Mouse (Mus musculus): ENCODE measurements around the gene Gm38394. TPM values are rescaled to one million over a fixed set of nuclear protein-coding genes. Genes with fewer than 3 reads are reported as not detected.

Gm38394 gene
- polyA plus RNA-seq, 1 experiment: 81.1 TPM

DNA sequence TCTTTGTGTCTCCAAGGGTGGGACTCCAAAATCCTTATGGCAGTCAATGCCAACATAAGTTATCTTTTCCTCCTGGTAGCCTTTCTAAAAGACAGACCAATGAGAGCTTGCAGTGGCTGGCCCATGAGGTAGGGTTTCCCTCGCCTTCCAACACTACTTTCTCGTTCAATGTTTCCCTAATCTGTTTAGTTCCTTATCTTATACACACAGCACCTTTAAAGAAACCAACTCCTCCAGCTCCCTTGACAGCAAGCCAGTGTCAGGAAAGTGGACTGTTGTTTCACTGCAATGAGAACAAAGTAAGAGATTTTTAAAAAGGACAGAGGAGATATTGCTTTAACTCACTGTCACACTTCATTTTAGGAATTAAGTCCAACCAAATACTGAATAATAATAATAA lies 43.2 kb downstream of the Gm38394 start:
- H3K27ac ChIP-seq (ENCODE audit: insufficient read depth, low read length): no peak overlapping the region
- TF ChIP-seq EP300 (IDR thresholded peaks at IDR 0.05; ENCODE audit: insufficient read depth, low read depth, low read length) (no peak), POLR2A (IDR thresholded peaks at IDR 0.05; ENCODE audit: insufficient read depth, low read length) (no peak), CTCF (IDR thresholded peaks at IDR 0.05; ENCODE audit: low read depth, low read length) (no peak)
- H3K27me3 ChIP-seq (ENCODE audit: control insufficient read depth, insufficient read depth, low read length, poor library complexity, severe bottlenecking): no peaks in the 10 kb centered on the region
- peaks cover 2% of the 10 kb centered on the region for H3K4me1 ChIP-seq (ENCODE audit: control insufficient read depth, insufficient read depth, low read length)
- peaks cover 26% of the 10 kb centered on the region for H3K36me3 ChIP-seq (ENCODE audit: control insufficient read depth, insufficient read depth, low read length, poor library complexity, severe bottlenecking)
- H3K9me3 ChIP-seq (replicated peaks; ENCODE audit: control insufficient read depth, insufficient read depth, low read length, poor library complexity, severe bottlenecking): no peaks in the 10 kb centered on the region
- no peak overlapping the region for H3K9ac ChIP-seq (ENCODE audit: low read depth, poor library complexity, severe bottlenecking)
- no peak overlapping the region for H3K4me3 ChIP-seq (ENCODE audit: low read depth, low read length)

GRCm38 (mm10) chr1:133613817-133614216 lies 47.3 kb downstream of the Gm38394 start:
- Histone ChIP-seq H3K36me3 (ENCODE audit: control insufficient read depth, insufficient read depth, low read length, poor library complexity, severe bottlenecking) (no peaks in the 10 kb centered on the region), H3K4me1 (ENCODE audit: control insufficient read depth, insufficient read depth, low read length) (peaks cover 2% of the 10 kb centered on the region), H3K27me3 (ENCODE audit: control insufficient read depth, insufficient read depth, low read length, poor library complexity, severe bottlenecking) (no peaks in the 10 kb centered on the region), H3K4me3 (ENCODE audit: low read depth, low read length) (no peak overlapping the region), H3K27ac (ENCODE audit: insufficient read depth, low read length) (no peak overlapping the region), H3K9ac (ENCODE audit: low read depth, poor library complexity, severe bottlenecking) (no peak overlapping the region), H3K9me3 (replicated peaks; ENCODE audit: control insufficient read depth, insufficient read depth, low read length, poor library complexity, severe bottlenecking) (no peaks in the 10 kb centered on the region)
- TF ChIP-seq CTCF (IDR thresholded peaks at IDR 0.05; ENCODE audit: low read depth, low read length) (peak; percentile 34), EP300 (IDR thresholded peaks at IDR 0.05; ENCODE audit: insufficient read depth, low read depth, low read length) (no peak)

DNA sequence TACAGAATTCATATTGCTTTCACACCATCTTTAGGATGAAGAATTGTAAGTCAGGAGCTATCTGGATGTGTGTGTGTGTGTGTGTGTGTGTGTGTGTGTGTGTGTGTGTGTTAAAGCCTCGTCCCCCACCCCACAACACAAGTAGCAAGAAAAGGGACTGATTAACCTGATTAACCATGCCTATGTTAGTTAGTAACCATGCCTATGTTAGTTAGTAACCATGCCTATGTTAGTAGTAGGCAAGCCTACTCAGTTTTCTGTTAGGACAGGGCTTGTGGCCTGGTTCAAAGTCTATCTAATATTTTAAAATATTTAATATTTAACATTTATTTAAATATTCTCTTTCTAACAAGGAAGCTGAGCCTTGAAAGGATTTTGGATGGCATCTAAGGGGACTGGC lies 49.7 kb downstream of the Gm38394 start:
- no peak overlapping the region for H3K4me3 ChIP-seq (ENCODE audit: low read depth, low read length)
- H3K9ac ChIP-seq (ENCODE audit: low read depth, poor library complexity, severe bottlenecking): no peak overlapping the region
- TF ChIP-seq POLR2A (IDR thresholded peaks at IDR 0.05; ENCODE audit: insufficient read depth, low read length) (no peak), CTCF (IDR thresholded peaks at IDR 0.05; ENCODE audit: low read depth, low read length) (no peak), EP300 (IDR thresholded peaks at IDR 0.05; ENCODE audit: insufficient read depth, low read depth, low read length) (no peak)
- H3K27me3 ChIP-seq (ENCODE audit: control insufficient read depth, insufficient read depth, low read length, poor library complexity, severe bottlenecking): no peaks in the 10 kb centered on the region
- H3K9me3 ChIP-seq (replicated peaks; ENCODE audit: control insufficient read depth, insufficient read depth, low read length, poor library complexity, severe bottlenecking): no peaks in the 10 kb centered on the region
- H3K27ac ChIP-seq (ENCODE audit: insufficient read depth, low read length): no peak overlapping the region
- peaks cover 22% of the 10 kb centered on the region for H3K36me3 ChIP-seq (ENCODE audit: control insufficient read depth, insufficient read depth, low read length, poor library complexity, severe bottlenecking)
- no peaks in the 10 kb centered on the region for H3K4me1 ChIP-seq (ENCODE audit: control insufficient read depth, insufficient read depth, low read length)

DNA sequence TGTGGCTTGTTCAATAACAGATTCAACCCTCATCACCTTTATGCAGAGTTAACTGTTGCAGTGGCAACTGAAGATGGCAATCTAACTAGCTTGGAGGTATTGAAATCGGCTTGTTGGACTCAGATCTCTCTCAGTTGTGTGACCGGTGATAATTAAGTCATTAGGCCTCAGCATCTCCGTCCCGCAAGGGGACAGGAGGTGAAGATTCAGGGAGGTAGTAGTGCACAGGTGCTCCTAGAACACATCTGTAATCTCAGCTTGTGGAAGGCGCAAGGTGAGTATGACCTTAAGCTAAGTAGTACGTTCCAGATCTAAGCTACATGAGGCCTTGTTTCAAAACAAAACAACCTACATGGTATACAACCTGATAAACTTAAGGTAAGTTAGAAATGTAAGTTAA lies 50.5 kb downstream of the Gm38394 start:
- H3K9me3 ChIP-seq (replicated peaks; ENCODE audit: control insufficient read depth, insufficient read depth, low read length, poor library complexity, severe bottlenecking): no peaks in the 10 kb centered on the region
- H3K4me3 ChIP-seq (ENCODE audit: low read depth, low read length): no peak overlapping the region
- H3K4me1 ChIP-seq (ENCODE audit: control insufficient read depth, insufficient read depth, low read length): no peaks in the 10 kb centered on the region
- H3K36me3 ChIP-seq (ENCODE audit: control insufficient read depth, insufficient read depth, low read length, poor library complexity, severe bottlenecking): peaks cover 31% of the 10 kb centered on the region
- no peak overlapping the region for H3K27ac ChIP-seq (ENCODE audit: insufficient read depth, low read length)
- H3K9ac ChIP-seq (ENCODE audit: low read depth, poor library complexity, severe bottlenecking): no peak overlapping the region
- TF ChIP-seq EP300 (IDR thresholded peaks at IDR 0.05; ENCODE audit: insufficient read depth, low read depth, low read length) (no peak), POLR2A (IDR thresholded peaks at IDR 0.05; ENCODE audit: insufficient read depth, low read length) (no peak), CTCF (IDR thresholded peaks at IDR 0.05; ENCODE audit: low read depth, low read length) (no peak)
- H3K27me3 ChIP-seq (ENCODE audit: control insufficient read depth, insufficient read depth, low read length, poor library complexity, severe bottlenecking): no peaks in the 10 kb centered on the region

DNA sequence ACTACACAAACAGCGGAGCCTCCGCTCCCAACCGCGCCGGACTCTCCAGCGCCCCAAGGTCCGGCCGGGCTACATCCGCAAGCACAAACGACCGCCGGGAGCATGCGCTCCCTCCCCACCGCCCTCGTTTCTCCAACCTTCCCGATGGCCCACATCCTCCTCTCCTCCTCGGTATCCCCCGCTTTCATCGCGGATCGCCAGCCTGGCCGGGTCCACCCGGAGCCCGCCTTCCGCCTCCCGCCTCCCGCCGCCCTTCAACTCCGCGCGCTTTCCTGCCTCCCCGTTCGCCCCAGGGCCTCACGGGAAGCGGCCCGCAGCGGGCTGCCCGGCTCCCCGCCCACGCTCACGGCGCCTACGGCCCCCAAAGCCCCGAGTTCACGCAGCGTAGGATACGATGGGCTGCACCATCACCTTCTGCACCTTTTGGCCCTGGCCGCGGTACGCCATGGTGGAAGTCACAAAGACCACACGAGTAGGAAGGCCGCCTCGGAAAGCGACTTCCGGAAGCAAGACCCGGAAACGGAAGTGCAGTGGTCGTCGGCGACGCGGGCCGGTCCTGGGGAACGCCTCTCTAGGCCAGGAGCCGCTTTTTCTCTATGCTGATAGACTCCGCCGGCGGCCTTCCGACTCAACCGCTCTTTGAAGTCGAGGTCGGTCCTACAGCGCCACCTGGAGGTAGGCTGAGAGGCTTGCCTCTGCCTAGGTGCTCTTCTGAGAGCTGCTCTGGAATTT lies 51.2 kb downstream of the Gm38394 start, which contains the start of gene Snrpe:
Gene Snrpe (minus strand): TSS at position 521 of the 732 bp plus-strand sequence.
- peak within 1 kb of the TSS; percentile 98 for H3K9ac ChIP-seq (ENCODE audit: low read depth, poor library complexity, severe bottlenecking)
- TF ChIP-seq EP300 (IDR thresholded peaks at IDR 0.05; ENCODE audit: insufficient read depth, low read depth, low read length): no peak
- peak; percentile 95 for TF ChIP-seq CTCF (IDR thresholded peaks at IDR 0.05; ENCODE audit: low read depth, low read length)
- TF ChIP-seq POLR2A (IDR thresholded peaks at IDR 0.05; ENCODE audit: insufficient read depth, low read length): peak; percentile 24
- H3K4me3 ChIP-seq (ENCODE audit: low read depth, low read length): peak within 1 kb of the TSS; percentile 98
- H3K27me3 ChIP-seq (ENCODE audit: control insufficient read depth, insufficient read depth, low read length, poor library complexity, severe bottlenecking): no peaks in the 10 kb centered on the region
- no peaks in the 10 kb centered on the region for H3K9me3 ChIP-seq (replicated peaks; ENCODE audit: control insufficient read depth, insufficient read depth, low read length, poor library complexity, severe bottlenecking)
- no peaks in the 10 kb centered on the region for H3K4me1 ChIP-seq (ENCODE audit: control insufficient read depth, insufficient read depth, low read length)
- H3K36me3 ChIP-seq (ENCODE audit: control insufficient read depth, insufficient read depth, low read length, poor library complexity, severe bottlenecking): peaks cover 37% of the 10 kb centered on the region
- peak within 1 kb of the TSS; percentile 45 for H3K27ac ChIP-seq (ENCODE audit: insufficient read depth, low read length)

DNA sequence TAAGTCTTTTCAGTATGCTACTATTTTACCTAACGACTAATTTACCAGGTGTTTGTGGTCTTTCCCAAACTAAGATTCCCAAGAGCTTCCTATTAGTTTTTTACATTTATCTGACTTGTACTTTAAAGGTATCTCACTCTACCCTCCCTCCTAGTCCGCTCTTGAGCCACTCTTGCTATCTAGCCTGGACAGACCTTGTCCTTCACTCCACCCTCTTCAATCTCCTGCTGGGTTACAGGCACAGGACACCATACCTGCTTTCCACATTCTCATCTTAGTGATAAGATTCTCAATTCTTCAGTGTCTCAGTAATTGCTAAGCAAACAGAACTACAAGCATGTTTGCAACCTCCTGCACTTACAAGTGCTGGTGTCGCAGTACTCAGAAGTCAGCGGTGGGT lies 57.9 kb downstream of the Gm38394 start:
- Histone ChIP-seq H3K27me3 (ENCODE audit: control insufficient read depth, insufficient read depth, low read length, poor library complexity, severe bottlenecking) (no peaks in the 10 kb centered on the region), H3K4me1 (ENCODE audit: control insufficient read depth, insufficient read depth, low read length) (no peaks in the 10 kb centered on the region), H3K4me3 (ENCODE audit: low read depth, low read length) (no peak overlapping the region), H3K9ac (ENCODE audit: low read depth, poor library complexity, severe bottlenecking) (no peak overlapping the region), H3K9me3 (replicated peaks; ENCODE audit: control insufficient read depth, insufficient read depth, low read length, poor library complexity, severe bottlenecking) (no peaks in the 10 kb centered on the region), H3K36me3 (ENCODE audit: control insufficient read depth, insufficient read depth, low read length, poor library complexity, severe bottlenecking) (peaks cover 73% of the 10 kb centered on the region), H3K27ac (ENCODE audit: insufficient read depth, low read length) (no peak overlapping the region)
- no peak for TF ChIP-seq EP300 (IDR thresholded peaks at IDR 0.05; ENCODE audit: insufficient read depth, low read depth, low read length)
- TF ChIP-seq CTCF (IDR thresholded peaks at IDR 0.05; ENCODE audit: low read depth, low read length): no peak
- no peak for TF ChIP-seq POLR2A (IDR thresholded peaks at IDR 0.05; ENCODE audit: insufficient read depth, low read length)
